Mouse (Mus musculus): ENCODE measurements around the gene Babam2. TPM values are rescaled to one million over a fixed set of nuclear protein-coding genes. Genes with fewer than 3 reads are reported as not detected.
"Not testable (repeated sequence)": the region's sequence is repeated elsewhere in the genome, so short reads cannot be mapped to it uniquely, and the experiment has no call there.

The Babam2 gene
- total RNA-seq, 1 experiment: 33.9 TPM

GRCm38 (mm10) chr5:31844856-31845255 is 147.4 kb downstream of the Babam2 start:
- no peaks in the 10 kb centered on the region for H3K9me3 ChIP-seq (ENCODE audit: control insufficient read depth, insufficient read depth, low read depth, low read length)
- no peak overlapping the region for H3K9ac ChIP-seq (ENCODE audit: insufficient read depth, low read depth, low read length, poor library complexity, severe bottlenecking)
- in situ Hi-C loops (cut with MboI; ENCODE audit: low sequenced_read_pairs in 2 of 2, unreplicated experiment in 2 of 2): no loop called here
- TF ChIP-seq CHD2 (IDR thresholded peaks at IDR 0.05; ENCODE audit: low read depth, low read length): no peak
- TF ChIP-seq HCFC1 (IDR thresholded peaks at IDR 0.05; ENCODE audit: borderline replicate concordance, insufficient read depth, low read length): no peak
- no peak for TF ChIP-seq MAFK (IDR thresholded peaks at IDR 0.05; ENCODE audit: insufficient read depth, low read depth, low read length)
- TF ChIP-seq ZNF384 (IDR thresholded peaks at IDR 0.05; ENCODE audit: low read depth, low read length): no peak
- no peak for TF ChIP-seq ZC3H11A (IDR thresholded peaks at IDR 0.05; ENCODE audit: borderline replicate concordance, low read depth, low read length)
- no peak for DNase-seq (ENCODE audit: low read depth, low spot score)
- H3K36me3 ChIP-seq (ENCODE audit: control insufficient read depth, insufficient read depth, low read length, poor library complexity, severe bottlenecking): no peaks in the 10 kb centered on the region
- no peaks in the 10 kb centered on the region for H3K4me1 ChIP-seq (ENCODE audit: control insufficient read depth in 2 of 2, insufficient read depth in 2 of 2, low read length in 2 of 2, poor library complexity in 1 of 2)
- no peak overlapping the region for H3K4me3 ChIP-seq (ENCODE audit: insufficient read depth in 1 of 2, low read depth in 1 of 2, low read length in 2 of 2, poor library complexity in 1 of 2, severe bottlenecking in 1 of 2)
- H3K27ac ChIP-seq (ENCODE audit: insufficient read depth, low read depth, low read length, poor library complexity, severe bottlenecking): no peak overlapping the region

GRCm38 (mm10) chr5:31846971-31847370 is 149.5 kb downstream of the Babam2 start:
- Histone ChIP-seq H3K4me3 (ENCODE audit: insufficient read depth in 1 of 2, low read depth in 1 of 2, low read length in 2 of 2, poor library complexity in 1 of 2, severe bottlenecking in 1 of 2) (no peak overlapping the region), H3K4me1 (ENCODE audit: control insufficient read depth in 2 of 2, insufficient read depth in 2 of 2, low read length in 2 of 2, poor library complexity in 1 of 2) (no peaks in the 10 kb centered on the region), H3K9me3 (ENCODE audit: control insufficient read depth, insufficient read depth, low read depth, low read length) (no peaks in the 10 kb centered on the region), H3K9ac (ENCODE audit: insufficient read depth, low read depth, low read length, poor library complexity, severe bottlenecking) (no peak overlapping the region), H3K36me3 (ENCODE audit: control insufficient read depth, insufficient read depth, low read length, poor library complexity, severe bottlenecking) (no peaks in the 10 kb centered on the region), H3K27ac (ENCODE audit: insufficient read depth, low read depth, low read length, poor library complexity, severe bottlenecking) (no peak overlapping the region)
- no peak for TF ChIP-seq ZNF384 (IDR thresholded peaks at IDR 0.05; ENCODE audit: low read depth, low read length)
- TF ChIP-seq CHD2 (IDR thresholded peaks at IDR 0.05; ENCODE audit: low read depth, low read length): no peak
- no peak for TF ChIP-seq MAFK (IDR thresholded peaks at IDR 0.05; ENCODE audit: insufficient read depth, low read depth, low read length)
- TF ChIP-seq ZC3H11A (IDR thresholded peaks at IDR 0.05; ENCODE audit: borderline replicate concordance, low read depth, low read length): no peak
- no peak for TF ChIP-seq HCFC1 (IDR thresholded peaks at IDR 0.05; ENCODE audit: borderline replicate concordance, insufficient read depth, low read length)
- DNase-seq (ENCODE audit: low read depth, low spot score): no peak
- in situ Hi-C loops (cut with MboI; ENCODE audit: low sequenced_read_pairs in 2 of 2, unreplicated experiment in 2 of 2): no loop called here

- in situ Hi-C loops (cut with MboI; ENCODE audit: low sequenced_read_pairs in 2 of 2, unreplicated experiment in 2 of 2): no loop called here
- no peak for DNase-seq (ENCODE audit: low read depth, low spot score)
- no peaks in the 10 kb centered on the region for H3K9me3 ChIP-seq (ENCODE audit: control insufficient read depth, insufficient read depth, low read depth, low read length)
- TF ChIP-seq MAFK (IDR thresholded peaks at IDR 0.05; ENCODE audit: insufficient read depth, low read depth, low read length) (no peak), ZC3H11A (IDR thresholded peaks at IDR 0.05; ENCODE audit: borderline replicate concordance, low read depth, low read length) (no peak), ZNF384 (IDR thresholded peaks at IDR 0.05; ENCODE audit: low read depth, low read length) (no peak), HCFC1 (IDR thresholded peaks at IDR 0.05; ENCODE audit: borderline replicate concordance, insufficient read depth, low read length) (no peak), CHD2 (IDR thresholded peaks at IDR 0.05; ENCODE audit: low read depth, low read length) (no peak)
- no peaks in the 10 kb centered on the region for H3K4me1 ChIP-seq (ENCODE audit: control insufficient read depth in 2 of 2, insufficient read depth in 2 of 2, low read length in 2 of 2, poor library complexity in 1 of 2)
- no peak overlapping the region for H3K4me3 ChIP-seq (ENCODE audit: insufficient read depth in 1 of 2, low read depth in 1 of 2, low read length in 2 of 2, poor library complexity in 1 of 2, severe bottlenecking in 1 of 2)
- H3K9ac ChIP-seq (ENCODE audit: insufficient read depth, low read depth, low read length, poor library complexity, severe bottlenecking): no peak overlapping the region
- no peaks in the 10 kb centered on the region for H3K36me3 ChIP-seq (ENCODE audit: control insufficient read depth, insufficient read depth, low read length, poor library complexity, severe bottlenecking)
- no peak overlapping the region for H3K27ac ChIP-seq (ENCODE audit: insufficient read depth, low read depth, low read length, poor library complexity, severe bottlenecking)
Observed at GRCm38 (mm10) chr5:31848995-31849394, 151.5 kb downstream of the Babam2 start.

- no peak for DNase-seq (ENCODE audit: low read depth, low spot score)
- Histone ChIP-seq H3K27ac (ENCODE audit: insufficient read depth, low read depth, low read length, poor library complexity, severe bottlenecking) (no peak overlapping the region), H3K9me3 (ENCODE audit: control insufficient read depth, insufficient read depth, low read depth, low read length) (no peaks in the 10 kb centered on the region), H3K4me3 (ENCODE audit: insufficient read depth in 1 of 2, low read depth in 1 of 2, low read length in 2 of 2, poor library complexity in 1 of 2, severe bottlenecking in 1 of 2) (no peak overlapping the region), H3K9ac (ENCODE audit: insufficient read depth, low read depth, low read length, poor library complexity, severe bottlenecking) (no peak overlapping the region), H3K36me3 (ENCODE audit: control insufficient read depth, insufficient read depth, low read length, poor library complexity, severe bottlenecking) (no peaks in the 10 kb centered on the region), H3K4me1 (ENCODE audit: control insufficient read depth in 2 of 2, insufficient read depth in 2 of 2, low read length in 2 of 2, poor library complexity in 1 of 2) (no peaks in the 10 kb centered on the region)
- in situ Hi-C loops (cut with MboI; ENCODE audit: low sequenced_read_pairs in 2 of 2, unreplicated experiment in 2 of 2): no loop called here
- TF ChIP-seq MAFK (IDR thresholded peaks at IDR 0.05; ENCODE audit: insufficient read depth, low read depth, low read length) (no peak), ZC3H11A (IDR thresholded peaks at IDR 0.05; ENCODE audit: borderline replicate concordance, low read depth, low read length) (no peak), CHD2 (IDR thresholded peaks at IDR 0.05; ENCODE audit: low read depth, low read length) (no peak), ZNF384 (IDR thresholded peaks at IDR 0.05; ENCODE audit: low read depth, low read length) (no peak), HCFC1 (IDR thresholded peaks at IDR 0.05; ENCODE audit: borderline replicate concordance, insufficient read depth, low read length) (no peak)
Observed at GRCm38 (mm10) chr5:31852786-31853185, 155.3 kb downstream of the Babam2 start.

DNA sequence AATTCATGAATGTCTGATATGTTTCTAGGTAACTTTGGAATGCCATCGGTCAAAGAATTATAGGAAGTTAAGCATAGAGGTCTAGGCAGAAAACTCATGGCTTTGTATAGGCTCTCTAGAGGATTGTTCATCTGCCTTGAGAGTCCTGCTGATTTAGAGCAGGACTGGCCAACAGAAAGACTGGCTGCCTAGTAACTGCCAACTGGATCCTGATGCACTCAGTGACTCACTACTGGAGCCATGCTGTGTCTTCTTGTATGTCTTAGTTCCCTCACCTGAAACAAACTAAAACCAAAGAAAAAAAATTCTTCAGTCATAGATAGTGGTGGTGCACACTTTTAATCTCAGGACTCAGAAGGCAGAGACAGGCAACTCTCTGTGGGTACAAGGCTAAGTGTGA is 156.3 kb downstream of the Babam2 start:
- in situ Hi-C loops (cut with MboI; ENCODE audit: low sequenced_read_pairs in 2 of 2, unreplicated experiment in 2 of 2): no loop called here
- no peak overlapping the region for H3K9ac ChIP-seq (ENCODE audit: insufficient read depth, low read depth, low read length, poor library complexity, severe bottlenecking)
- TF ChIP-seq ZNF384 (IDR thresholded peaks at IDR 0.05; ENCODE audit: low read depth, low read length) (no peak), CHD2 (IDR thresholded peaks at IDR 0.05; ENCODE audit: low read depth, low read length) (no peak), ZC3H11A (IDR thresholded peaks at IDR 0.05; ENCODE audit: borderline replicate concordance, low read depth, low read length) (no peak), MAFK (IDR thresholded peaks at IDR 0.05; ENCODE audit: insufficient read depth, low read depth, low read length) (no peak), HCFC1 (IDR thresholded peaks at IDR 0.05; ENCODE audit: borderline replicate concordance, insufficient read depth, low read length) (no peak)
- no peak for DNase-seq (ENCODE audit: low read depth, low spot score)
- H3K36me3 ChIP-seq (ENCODE audit: control insufficient read depth, insufficient read depth, low read length, poor library complexity, severe bottlenecking): no peaks in the 10 kb centered on the region
- 0 out of 4 replicates have a peak, but pooled peaks cover 0 to 3% of the 10 kb centered on the region in 2 experiments for H3K4me1 ChIP-seq (ENCODE audit: control insufficient read depth in 2 of 2, insufficient read depth in 2 of 2, low read length in 2 of 2, poor library complexity in 1 of 2)
- no peak overlapping the region for H3K4me3 ChIP-seq (ENCODE audit: insufficient read depth in 1 of 2, low read depth in 1 of 2, low read length in 2 of 2, poor library complexity in 1 of 2, severe bottlenecking in 1 of 2)
- no peaks in the 10 kb centered on the region for H3K9me3 ChIP-seq (ENCODE audit: control insufficient read depth, insufficient read depth, low read depth, low read length)
- H3K27ac ChIP-seq (ENCODE audit: insufficient read depth, low read depth, low read length, poor library complexity, severe bottlenecking): no peak overlapping the region

DNA sequence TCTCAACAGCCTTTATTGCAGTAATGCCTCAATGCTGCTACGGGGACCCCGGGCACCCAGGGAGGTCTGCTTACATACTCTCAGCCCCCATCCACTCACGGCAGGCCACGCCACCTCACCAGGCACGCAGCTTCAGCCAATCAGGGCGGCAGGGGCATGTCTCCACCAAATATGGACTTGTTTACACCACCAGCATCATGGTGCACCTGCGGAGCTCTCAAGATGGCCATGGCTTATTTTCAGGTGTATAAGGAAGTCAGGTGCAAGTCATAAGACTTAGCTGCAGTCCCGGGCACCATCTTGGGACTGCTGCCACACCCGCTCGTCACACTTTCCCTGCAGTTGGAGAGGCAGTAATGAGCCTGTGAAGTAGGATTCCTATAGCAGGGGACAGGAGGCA is 161.4 kb downstream of the Babam2 start:
- in situ Hi-C loops (cut with MboI; ENCODE audit: low sequenced_read_pairs in 2 of 2, unreplicated experiment in 2 of 2): not testable (repeated sequence)

More for the DNA sequence above, 161.4 kb downstream of the Babam2 start:
- not testable (repeated sequence) for H3K4me3 ChIP-seq (ENCODE audit: insufficient read depth in 1 of 2, low read depth in 1 of 2, low read length in 2 of 2, poor library complexity in 1 of 2, severe bottlenecking in 1 of 2); DNase-seq (ENCODE audit: low read depth, low spot score); H3K27ac ChIP-seq (ENCODE audit: insufficient read depth, low read depth, low read length, poor library complexity, severe bottlenecking); H3K36me3 ChIP-seq (ENCODE audit: control insufficient read depth, insufficient read depth, low read length, poor library complexity, severe bottlenecking); H3K9me3 ChIP-seq (ENCODE audit: control insufficient read depth, insufficient read depth, low read depth, low read length); H3K9ac ChIP-seq (ENCODE audit: insufficient read depth, low read depth, low read length, poor library complexity, severe bottlenecking); H3K4me1 ChIP-seq (ENCODE audit: control insufficient read depth in 2 of 2, insufficient read depth in 2 of 2, low read length in 2 of 2, poor library complexity in 1 of 2)

Measured in ES-E14 (cell line).